Mouse (Mus musculus) midbrain, embryonic 11.5 days (tissue): ENCODE data around the gene Bst2. TPM values are rescaled to one million over a fixed set of nuclear protein-coding genes. Genes with fewer than 3 reads are reported as not detected.
A peak's percentile ranks its signal among the peaks of the same experiment; 100 is the strongest.

Source experiments
- ATAC-seq: fragments of 200-750 bp; cut with Nextera tagmentation; 2 replicates; pipeline ENCODE4 v1.8.0; 2017; ENCODE audit warnings: moderate TSS enrichment, moderate library complexity; ENCODE audit not compliant: low FRiP score
- DNase-seq: peaks from one replicate; pipeline ENCODE4 v3.0.0; 2015; ENCODE audit warnings: low spot score; ENCODE audit errors: missing footprints
- H3K27ac ChIP-seq: fragments of 300-500 bp; sonication (generic); 2 replicates; pipeline ENCODE4 v1.5.1; 2014; ENCODE audit warnings: low read depth, low read length
- H3K27me3 ChIP-seq: fragments of 300-500 bp; sonication (generic); 2 replicates; pipeline ENCODE4 v1.6.1; 2014; ENCODE audit warnings: mild to moderate bottlenecking, low read length, moderate library complexity, mixed read lengths; ENCODE audit not compliant: control insufficient read depth, insufficient read depth
- H3K36me3 ChIP-seq: fragments of 300-500 bp; sonication (generic); 2 replicates; pipeline ENCODE4 v1.6.1; 2014; ENCODE audit warnings: mild to moderate bottlenecking, low read length, moderate library complexity, mixed read lengths; ENCODE audit not compliant: control insufficient read depth, insufficient read depth
- H3K4me1 ChIP-seq: fragments of 300-500 bp; sonication (generic); 2 replicates; pipeline ENCODE4 v1.6.1; 2014; ENCODE audit warnings: low read length; ENCODE audit not compliant: control insufficient read depth, insufficient read depth
- H3K4me2 ChIP-seq: fragments of 300-500 bp; sonication (generic); 2 replicates; pipeline ENCODE4 v1.6.1; 2014; ENCODE audit warnings: mild to moderate bottlenecking, moderate library complexity
- H3K4me3 ChIP-seq: fragments of 300-500 bp; sonication (generic); 2 replicates; pipeline ENCODE4 v1.5.1; 2014; ENCODE audit warnings: low read depth, low read length
- H3K9ac ChIP-seq: fragments of 300-500 bp; sonication (generic); 2 replicates; pipeline ENCODE4 v1.6.1; 2014; ENCODE audit warnings: low read length
- H3K9me3 ChIP-seq: fragments of 300-500 bp; sonication (generic); 2 replicates; pipeline ENCODE4 v1.6.1; 2016; ENCODE audit warnings: low read length; ENCODE audit not compliant: control insufficient read depth
- WGBS: fragments of 180-500 bp; shearing (Covaris S2); extraction: QIAGEN DNeasy Blood & Tissue Kit; methylation state at CpG from one replicate; pipeline ENCODE4 v1.1.7; 2014; 5-methylcytosine and 5-hydroxymethylcytosine counted together
- polyA plus RNA-seq: library from polyadenylated mRNA; unstranded; fragments of >200 nt; fragmentation: Nextera tagmentation; extraction: Ambion mirVana; gene quantifications from 2 replicates; pipeline ENCODE4 v1.2.1, GENCODE M21; 2014

The Bst2 gene
- polyA plus RNA-seq, 1 experiment from 2014 or later: 5.0 TPM

DNA sequence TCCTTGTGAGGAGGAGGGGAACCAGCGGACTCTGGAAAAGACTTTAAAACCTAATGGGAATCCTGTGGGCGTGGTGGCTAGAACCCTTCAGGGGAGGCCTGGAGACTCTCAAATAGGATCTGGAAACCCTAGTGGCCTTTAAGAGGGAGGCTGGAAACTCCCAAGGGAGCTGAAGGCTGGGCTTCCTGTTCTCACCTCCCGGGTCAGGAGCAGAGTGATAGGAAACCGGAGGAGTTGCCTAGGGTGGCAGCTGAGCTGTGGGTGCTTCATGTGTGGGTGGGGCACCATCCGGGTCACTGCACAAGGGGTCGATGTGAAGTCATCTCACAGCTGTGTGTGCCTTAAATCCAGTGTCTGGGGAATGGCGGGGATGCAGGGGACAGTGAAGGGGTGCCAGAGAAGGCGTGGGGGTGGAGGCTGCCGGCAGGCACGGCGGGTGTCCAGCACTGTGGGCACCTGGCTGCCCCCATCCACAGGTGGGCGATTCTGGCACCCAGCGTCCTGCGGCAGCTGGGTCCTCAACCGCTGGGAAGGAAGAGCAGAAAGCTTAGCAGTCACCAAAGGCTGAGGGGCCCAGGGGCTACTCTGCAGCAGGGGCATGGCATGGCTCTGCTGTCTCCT, 39.3 kb downstream of the Bst2 start:
- H3K9me3 ChIP-seq: no peaks in the 10 kb centered on the region
- no peaks in the 10 kb centered on the region for H3K36me3 ChIP-seq
- H3K4me1 ChIP-seq: peaks cover 8% of the 10 kb centered on the region
- DNase-seq (no peak), ATAC-seq (no peak)
- no peak overlapping the region for H3K4me2 ChIP-seq
- H3K27ac ChIP-seq: no peak overlapping the region
- 26% methylated on average over 15 of the region's 15 CpGs for WGBS
- no peak overlapping the region for H3K4me3 ChIP-seq
- H3K9ac ChIP-seq: no peak overlapping the region
- H3K27me3 ChIP-seq: no peaks in the 10 kb centered on the region

DNA sequence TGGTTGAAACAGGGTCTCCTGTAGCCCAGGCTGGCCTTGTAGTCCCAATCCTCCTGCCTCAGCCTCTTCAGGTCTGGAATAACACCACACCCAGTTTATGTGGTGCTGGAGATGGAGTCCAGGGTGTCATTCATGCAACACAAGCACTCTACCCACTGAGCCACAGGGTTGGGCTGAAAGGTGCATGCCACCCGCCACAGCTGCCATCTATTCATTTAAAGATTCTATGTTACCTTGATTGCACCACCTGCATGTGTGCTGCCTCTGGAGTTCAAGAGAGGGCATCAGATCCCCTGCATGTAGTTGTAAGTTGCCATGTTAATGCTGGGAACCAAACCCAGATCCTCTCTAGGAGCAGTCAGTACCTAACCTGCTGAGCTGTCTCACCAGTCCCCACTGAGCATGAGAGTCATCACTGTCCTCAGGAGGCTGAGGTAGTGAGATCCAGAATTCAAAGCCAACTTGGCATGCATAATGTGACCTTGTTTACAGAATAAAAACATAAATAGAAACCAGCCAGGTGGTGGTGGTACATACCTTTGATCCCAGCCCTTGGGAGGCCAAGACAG, 40.1 kb downstream of the Bst2 start:
- H3K27ac ChIP-seq: no peak overlapping the region
- H3K9ac ChIP-seq: no peak overlapping the region

DNA sequence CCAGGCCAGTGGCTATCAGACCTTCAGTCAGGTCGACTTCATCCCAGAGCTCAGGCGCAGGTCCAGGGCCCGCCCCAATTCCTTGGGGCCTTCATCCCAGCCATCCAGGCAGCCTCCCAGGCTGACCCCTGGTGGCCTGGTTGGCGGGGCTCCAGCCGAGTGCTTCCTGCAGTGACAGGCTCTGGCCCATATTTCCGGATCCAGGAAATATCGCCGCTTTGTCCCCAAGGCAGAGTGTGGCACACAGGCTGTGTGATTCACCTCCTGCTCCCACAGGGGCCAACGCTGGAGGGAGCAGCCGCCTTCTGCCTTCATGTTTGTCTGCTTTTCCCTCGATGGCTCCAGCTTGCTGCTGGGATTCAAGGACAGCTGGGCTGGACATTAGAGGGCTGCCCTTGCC, 40.8 kb downstream of the Bst2 start:
- no peak overlapping the region for H3K27ac ChIP-seq

More for the DNA sequence above, 40.1 kb downstream of the Bst2 start:
- Histone ChIP-seq H3K27me3 (no peaks in the 10 kb centered on the region), H3K4me2 (no peak overlapping the region), H3K9me3 (no peaks in the 10 kb centered on the region), H3K36me3 (peaks cover 3% of the 10 kb centered on the region; the same call in 1 of the 2 replicates), H3K4me1 (peaks cover 8% of the 10 kb centered on the region), H3K4me3 (no peak overlapping the region)
- no peak for ATAC-seq
- no peak for DNase-seq
- 88% methylated on average over 1 of the region's 1 CpGs for WGBS

DNA sequence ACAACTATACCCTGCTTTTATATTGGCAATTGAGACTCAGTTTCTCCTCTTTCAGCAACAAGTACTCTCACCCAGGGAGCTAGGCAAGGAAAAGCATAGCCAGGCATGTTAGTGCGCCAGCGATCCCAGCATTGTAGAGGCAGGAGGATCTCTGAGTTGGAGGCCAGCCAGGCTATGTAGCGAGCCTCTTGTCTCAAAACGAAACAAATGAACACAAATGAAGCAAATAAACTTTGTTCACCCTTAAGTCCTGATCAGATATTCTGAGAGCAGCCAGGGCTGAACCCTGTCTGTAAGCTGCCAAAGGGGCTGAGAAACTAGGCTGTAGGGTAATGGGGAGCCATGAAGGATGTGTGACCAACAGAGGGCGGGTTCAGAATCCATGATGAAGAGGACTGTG, 41.4 kb downstream of the Bst2 start:
- 98% methylated on average over 5 of the region's 5 CpGs for WGBS
- Histone ChIP-seq H3K36me3 (peaks cover 3% of the 10 kb centered on the region; the same call in 1 of the 2 replicates), H3K4me3 (no peak overlapping the region), H3K9ac (no peak overlapping the region), H3K9me3 (no peaks in the 10 kb centered on the region), H3K27me3 (no peaks in the 10 kb centered on the region), H3K4me1 (peaks cover 8% of the 10 kb centered on the region), H3K4me2 (no peak overlapping the region), H3K27ac (no peak overlapping the region)
- ATAC-seq: no peak
- no peak for DNase-seq

More for the DNA sequence above, 40.8 kb downstream of the Bst2 start:
- 58% methylated on average over 11 of the region's 11 CpGs for WGBS
- Histone ChIP-seq H3K4me2 (no peak overlapping the region), H3K9me3 (no peaks in the 10 kb centered on the region), H3K4me3 (no peak overlapping the region), H3K27me3 (no peaks in the 10 kb centered on the region), H3K4me1 (peaks cover 8% of the 10 kb centered on the region), H3K9ac (no peak overlapping the region), H3K36me3 (peaks cover 3% of the 10 kb centered on the region; the same call in 1 of the 2 replicates)
- DNase-seq: no peak
- no peak for ATAC-seq

- H3K36me3 ChIP-seq: peaks cover 3% of the 10 kb centered on the region; the same call in 1 of the 2 replicates
- 32% methylated on average over 16 of the region's 16 CpGs for WGBS
- no peak overlapping the region for H3K9ac ChIP-seq
- H3K9me3 ChIP-seq: no peaks in the 10 kb centered on the region
- peaks cover 9% of the 10 kb centered on the region for H3K4me1 ChIP-seq
- H3K4me2 ChIP-seq: no peak overlapping the region
- peak; percentile 97 for DNase-seq
- peak; percentile 66 for ATAC-seq
- H3K27me3 ChIP-seq: no peaks in the 10 kb centered on the region
- H3K4me3 ChIP-seq: no peak overlapping the region
- no peak overlapping the region for H3K27ac ChIP-seq
Measured at GRCm38 (mm10) chr8:71495039-71495438, 42.2 kb downstream of the Bst2 start.

DNA sequence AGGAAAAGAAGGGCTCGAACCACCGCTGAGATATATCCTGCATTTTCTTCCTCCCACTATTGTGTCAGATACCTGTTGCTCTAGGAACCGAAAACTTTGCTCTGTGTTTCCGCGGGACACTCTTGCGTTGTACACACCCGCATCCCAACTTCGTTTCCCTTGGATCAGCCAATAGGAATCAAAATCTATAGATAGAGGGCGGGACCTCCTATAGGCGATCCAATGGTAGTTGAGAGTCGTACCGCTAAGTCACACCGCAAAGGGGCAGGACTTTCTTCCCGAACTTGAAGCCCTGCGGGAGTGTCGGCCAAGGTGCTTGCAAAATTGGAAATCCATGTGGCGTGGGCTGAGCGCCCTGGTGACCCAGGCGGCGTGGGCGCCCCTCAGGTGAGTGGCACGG, 48.8 kb downstream of the Bst2 start:
- ATAC-seq (peak; percentile 81), DNase-seq (peak; percentile 99)
- Histone ChIP-seq H3K27ac (no peak overlapping the region), H3K9me3 (no peaks in the 10 kb centered on the region), H3K4me3 (peak overlapping the region; percentile 83), H3K27me3 (no peaks in the 10 kb centered on the region), H3K4me1 (peaks cover 25% of the 10 kb centered on the region), H3K36me3 (peaks cover 5% of the 10 kb centered on the region), H3K9ac (peak overlapping the region; percentile 76), H3K4me2 (peak overlapping the region; percentile 100)
- WGBS: under 1% methylated on average over 22 of the region's 22 CpGs

DNA sequence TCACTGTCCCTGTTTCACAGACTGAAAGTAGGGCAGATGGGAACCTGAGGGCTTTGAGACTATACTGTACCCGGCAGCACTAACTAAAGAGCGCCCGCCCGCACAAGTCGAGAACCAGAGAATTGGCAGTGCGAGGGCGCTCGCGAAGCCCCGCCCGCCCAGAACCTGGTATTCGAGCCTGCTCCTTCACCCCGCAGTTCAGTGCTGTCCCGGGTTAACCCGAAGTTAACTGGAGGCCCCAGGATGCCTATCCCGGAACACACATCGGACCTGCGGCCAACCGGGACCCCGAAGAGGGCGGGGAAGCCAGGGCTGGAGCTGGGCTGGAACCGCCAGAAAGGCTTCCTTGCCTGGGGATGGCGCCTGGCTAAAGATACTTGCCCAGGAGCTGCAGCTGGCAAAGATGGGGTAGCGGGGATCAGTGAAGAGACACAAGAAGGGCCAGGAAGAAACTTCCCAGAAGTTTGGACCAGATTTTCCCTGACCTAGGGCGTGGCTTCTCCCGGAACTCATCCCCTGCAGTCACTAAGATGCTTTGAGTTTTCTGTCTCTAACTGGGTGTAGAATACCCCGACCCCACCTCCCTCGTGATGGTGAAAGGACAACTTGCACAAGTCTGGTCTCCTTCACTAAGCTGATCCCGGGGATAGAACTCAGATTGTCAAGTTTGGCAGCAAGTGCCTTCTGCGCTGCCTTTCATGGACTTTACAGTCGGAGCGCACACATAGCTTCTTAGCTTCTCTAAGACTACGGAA, 49.4 kb downstream of the Bst2 start, which contains the start of gene Gtpbp3:
Gene Gtpbp3 (plus strand): TSS at position 413 of the 755 bp plus-strand sequence.
- H3K27ac ChIP-seq: peak within 1 kb of the TSS; percentile 62
- under 1% methylated on average over 33 of the region's 33 CpGs for WGBS
- H3K4me2 ChIP-seq: peak within 1 kb of the TSS; percentile 100
- peaks cover 5% of the 10 kb centered on the region for H3K36me3 ChIP-seq
- H3K27me3 ChIP-seq: no peaks in the 10 kb centered on the region
- H3K4me1 ChIP-seq: peaks cover 25% of the 10 kb centered on the region
- peak within 1 kb of the TSS; percentile 83 for H3K4me3 ChIP-seq
- peak; percentile 55 for ATAC-seq
- peak; percentile 96 for DNase-seq
- no peaks in the 10 kb centered on the region for H3K9me3 ChIP-seq
- peak within 1 kb of the TSS; percentile 76 for H3K9ac ChIP-seq

- H3K36me3 ChIP-seq: peaks cover 6% of the 10 kb centered on the region
- no peak for DNase-seq
Measured at GRCm38 (mm10) chr8:71486136-71486529, 51.1 kb downstream of the Bst2 start.

More at GRCm38 (mm10) chr8:71486136-71486529, 51.1 kb downstream of the Bst2 start:
- peaks cover 25% of the 10 kb centered on the region for H3K4me1 ChIP-seq
- H3K9ac ChIP-seq: peak overlapping the region; percentile 98
- H3K27me3 ChIP-seq: no peaks in the 10 kb centered on the region
- H3K4me2 ChIP-seq: peak overlapping the region; percentile 75
- ATAC-seq: no peak
- peak overlapping the region; percentile 92 for H3K4me3 ChIP-seq
- 19% methylated on average over 7 of the region's 7 CpGs for WGBS
- H3K9me3 ChIP-seq: no peaks in the 10 kb centered on the region
- H3K27ac ChIP-seq: no peak overlapping the region; the same call in 1 of the 2 replicates
